Mouse (Mus musculus) Patski (cell line): ENCODE data around the gene Rara. TPM values are rescaled to one million over a fixed set of nuclear protein-coding genes. Genes with fewer than 3 reads are reported as not detected.
"Not testable (repeated sequence)": the region's sequence is repeated elsewhere in the genome, so short reads cannot be mapped to it uniquely, and the experiment has no call there.

ENCODE experiments used
- ATAC-seq: fragments of 100-300 bp; one replicate; pipeline ENCODE4 v1.8.0; 2021
- CTCF ChIA-PET: fragments of 350-600 bp; sonication (Branson Sonifier 250); formaldehyde crosslinking; loops from one replicate; lab custom pipeline; 2022; ENCODE audit warnings: inconsistent platforms; lab: Charles Lee
- POLR2A ChIA-PET: fragments of 350-600 bp; sonication (Branson Sonifier 250); formaldehyde crosslinking; loops from one replicate; lab custom pipeline; 2022; ENCODE audit warnings: antibody characterized with exemption, inconsistent platforms; lab: Charles Lee
- DNase-seq: peaks from one replicate; pipeline ENCODE4 v3.0.0-alpha.2; 2011; ENCODE audit warnings: low read depth, low spot score
- H3K27me3 ChIP-seq: fragments of 371-371 bp; one replicate; pipeline ENCODE4 v1.5.1; 2021
- CTCF ChIP-seq: fragments of 100-300 bp; IDR thresholded peaks from one replicate; pipeline ENCODE4 v1.5.1; 2021
- in situ Hi-C: fragments of 300-500 bp; cut with MboI; formaldehyde crosslinking; loops from 3 replicates; pipeline ENCODE4 v1.11.1; 2018; ENCODE audit warnings: low pct_unique_long_range_greater_than_20kb, mixed read lengths
- polyA plus RNA-seq: library from polyadenylated mRNA; unstranded; gene quantifications from one replicate; pipeline ENCODE4 v1.2.3, GENCODE M21; 2021

Rara gene
- polyA plus RNA-seq, 1 experiment from 2014 or later, result 31.2 TPM

DNA sequence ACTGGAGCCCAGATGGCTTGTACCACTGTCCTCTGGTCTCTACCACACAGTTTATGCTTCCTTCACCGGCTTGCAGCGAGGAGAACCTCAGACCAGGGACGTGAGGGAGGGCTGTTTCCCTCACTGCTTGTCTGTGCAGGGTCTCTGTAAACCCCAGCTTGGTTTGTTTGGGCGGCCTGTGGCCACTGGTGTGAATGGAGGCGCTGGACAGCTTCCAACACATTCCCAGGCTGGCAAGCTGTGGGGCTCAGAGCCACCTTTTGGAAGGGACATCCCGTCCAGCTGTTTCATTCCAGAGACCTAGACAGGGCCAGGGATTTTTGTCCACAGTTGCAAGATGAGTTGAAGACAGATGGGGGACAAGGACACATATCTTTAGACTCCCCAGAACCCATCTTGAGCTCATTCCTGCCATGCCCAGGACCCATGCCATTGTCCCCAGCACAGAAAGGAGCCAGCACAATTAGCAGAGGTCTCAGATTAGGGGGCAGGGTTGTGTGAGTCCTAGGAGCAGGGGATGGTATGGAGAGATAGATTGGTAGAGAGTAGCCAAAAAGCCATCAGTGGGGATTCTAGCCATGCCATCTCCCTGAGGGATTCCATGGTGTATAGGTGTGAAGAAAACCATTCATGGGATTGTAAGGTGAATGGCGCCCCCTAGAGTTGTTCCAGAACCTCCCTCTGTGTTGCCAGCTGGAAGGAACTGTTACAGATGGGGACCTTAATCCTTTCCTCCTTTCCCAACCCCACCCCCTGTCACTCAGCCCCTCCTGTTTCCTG lies 4.1 kb downstream of the Rara start:
- POLR2A ChIA-PET, result interaction anchor here (0.5 to 1.1 kb wide), 2 partner anchors 21 to 67 kb away, joined by 4 to 5 read pairs; no protein-coding TSS in a partner anchor
- DNase-seq (no peak), ATAC-seq (no peak)
- H3K27me3 ChIP-seq, result no peaks in the 10 kb centered on the region
- in situ Hi-C loops, result loop anchor here (10.0 kb wide), 1 partner anchor 227 kb away; the partner anchor contains the start of gene Csf3
- TF ChIP-seq CTCF, result no peak
- CTCF ChIA-PET, result interaction anchor here (0.8 to 2.2 kb wide), 8 partner anchors 9 to 103 kb away, joined by 3 to 10 read pairs (median 3); partner anchors contain the start of gene Cdc6

DNA sequence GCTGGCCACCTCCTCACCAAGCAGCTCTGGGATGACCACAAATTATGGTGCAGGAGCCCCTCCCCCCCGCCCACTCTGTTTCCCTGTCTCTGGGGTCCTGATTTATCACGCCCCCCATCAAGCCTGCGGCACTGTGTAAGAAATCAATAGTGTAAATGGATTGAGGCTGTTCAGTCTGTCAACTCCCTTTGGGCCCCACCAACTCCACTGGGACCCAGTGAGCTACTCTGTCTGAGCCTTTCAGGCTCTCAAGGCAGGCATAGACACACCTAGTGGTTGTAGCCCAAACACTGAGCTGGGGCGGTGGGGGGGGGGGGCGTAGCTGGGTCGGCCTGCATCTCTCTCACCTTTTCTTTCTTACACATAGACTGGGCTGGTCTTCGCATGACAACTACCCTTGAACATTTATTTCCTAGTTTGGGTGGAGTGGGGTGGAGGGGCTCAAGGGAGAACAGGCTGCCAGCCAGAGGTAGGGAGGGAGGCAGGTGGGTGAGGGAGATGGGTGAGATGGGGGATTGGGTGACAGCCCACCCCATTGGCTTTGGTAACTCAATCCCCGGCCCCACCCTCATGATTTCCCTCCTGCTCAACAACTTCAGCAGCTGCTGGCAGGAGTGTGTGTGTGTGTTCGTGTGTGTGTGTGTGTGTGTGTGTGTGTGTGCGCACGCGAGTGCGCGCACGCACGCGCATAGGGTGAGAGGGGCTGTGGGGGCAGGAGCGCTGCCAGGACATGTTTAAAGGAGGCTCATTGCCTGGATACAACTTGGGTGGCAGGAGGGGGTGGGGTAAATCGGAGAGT lies 4.9 kb downstream of the Rara start:
- ChIA-PET POLR2A (interaction anchor here (1.0 to 1.1 kb wide), 2 partner anchors 20 to 21 kb away, joined by 4 read pairs; no protein-coding TSS in a partner anchor), CTCF (interaction anchor here (1.0 to 2.2 kb wide), 11 partner anchors 10 to 59 kb away, joined by 3 to 10 read pairs (median 4); partner anchors contain the start of gene Cdc6)
- no peak for ATAC-seq
- no peak for TF ChIP-seq CTCF
- in situ Hi-C loops, result loop anchor here (10.0 kb wide), 1 partner anchor 228 kb away; the partner anchor contains the start of gene Csf3
- no peaks in the 10 kb centered on the region for H3K27me3 ChIP-seq
- DNase-seq, result no peak

DNA sequence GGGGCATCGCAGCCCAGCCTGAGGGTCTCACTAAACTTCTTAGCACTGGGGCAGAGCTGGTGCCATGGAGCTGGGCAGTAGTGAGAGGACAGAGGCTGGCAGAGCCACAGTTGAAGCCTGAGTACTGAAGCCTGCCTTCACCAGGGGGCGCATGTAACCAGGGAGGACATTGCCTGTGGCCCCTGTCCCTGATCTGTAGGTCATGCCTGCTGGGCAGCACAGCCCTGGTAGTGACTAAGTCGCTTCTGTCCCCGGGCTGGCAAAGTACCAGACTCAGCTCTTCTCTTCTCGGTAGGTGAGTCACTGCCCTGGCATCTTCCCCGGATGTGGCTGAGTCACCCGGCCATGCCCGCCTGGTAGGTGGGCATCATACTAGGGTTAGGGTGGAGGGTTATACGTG lies 5.5 kb downstream of the Rara start:
- in situ Hi-C loops, result loop anchor here (10.0 kb wide), 1 partner anchor 228 kb away; the partner anchor contains the start of gene Csf3
- ATAC-seq (peak; percentile 46), DNase-seq (no peak)
- no peak for TF ChIP-seq CTCF
- CTCF ChIA-PET, result interaction anchor here (1.0 to 2.2 kb wide), 7 partner anchors 10 to 43 kb away, joined by 3 to 10 read pairs (median 5); no protein-coding TSS in a partner anchor
- no peaks in the 10 kb centered on the region for H3K27me3 ChIP-seq
- POLR2A ChIA-PET, result interaction anchor here (0.9 to 1.0 kb wide), 2 partner anchors 21 to 39 kb away, joined by 3 to 4 read pairs; no protein-coding TSS in a partner anchor

DNA sequence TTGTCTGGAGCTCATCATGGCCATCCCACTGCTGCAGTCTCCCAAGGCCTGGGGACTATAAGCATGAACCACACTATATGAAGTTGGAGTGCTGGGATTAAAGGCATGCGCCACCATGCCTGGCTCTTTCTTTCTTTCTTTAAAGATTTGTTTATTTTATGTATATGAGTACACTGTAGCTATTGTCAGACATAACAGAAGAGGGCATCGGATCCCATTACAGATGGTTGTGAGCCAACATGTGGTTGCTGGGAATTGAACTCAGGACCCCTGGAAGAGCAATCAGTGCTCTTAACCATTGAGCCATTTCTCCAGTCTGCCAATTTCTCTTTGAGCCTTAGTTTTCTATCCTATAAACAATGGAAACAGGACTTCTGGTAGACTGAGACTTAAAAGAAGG lies 6.2 kb downstream of the Rara start:
- DNase-seq, ATAC-seq, H3K27me3 ChIP-seq: not testable (repeated sequence)
- in situ Hi-C loops, result loop anchor here (10.0 kb wide), 1 partner anchor 229 kb away; the partner anchor contains the start of gene Csf3
- POLR2A ChIA-PET, result interaction anchor here (0.9 kb wide), 1 partner anchor 38 kb away, joined by 3 read pairs; no protein-coding TSS in a partner anchor
- CTCF ChIA-PET, result interaction anchor here (1.4 to 2.2 kb wide), 5 partner anchors 12 to 42 kb away, joined by 4 to 10 read pairs (median 6); no protein-coding TSS in a partner anchor

DNA sequence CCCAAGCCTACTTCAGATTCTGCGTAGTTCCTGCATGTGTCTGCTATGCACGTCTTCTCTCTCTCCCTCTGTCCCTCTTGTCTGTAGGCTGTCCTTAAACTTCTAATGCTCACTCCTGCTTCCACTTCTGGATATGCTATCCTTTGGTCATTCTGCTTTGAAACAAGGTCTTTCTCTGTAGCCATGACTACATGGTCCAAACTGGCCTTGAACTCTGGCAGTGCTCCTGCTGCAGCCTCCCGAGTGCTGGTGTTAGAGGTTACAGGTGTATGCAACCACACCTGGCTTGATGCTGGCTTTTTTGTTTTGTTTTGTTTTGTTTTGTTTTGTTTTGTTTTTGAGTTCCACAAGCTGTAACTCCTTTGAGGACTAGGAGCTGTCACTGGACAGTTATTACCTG lies 6.7 kb downstream of the Rara start:
- in situ Hi-C loops, result loop anchor here (10.0 kb wide), 1 partner anchor 230 kb away; the partner anchor contains the start of gene Csf3
- ChIA-PET POLR2A (no interaction called here), CTCF (interaction anchor here (2.0 kb wide), 1 partner anchor 20 kb away, joined by 6 read pairs; no protein-coding TSS in a partner anchor)
- ATAC-seq (no peak), DNase-seq (no peak)
- no peak for TF ChIP-seq CTCF
- no peaks in the 10 kb centered on the region for H3K27me3 ChIP-seq

DNA sequence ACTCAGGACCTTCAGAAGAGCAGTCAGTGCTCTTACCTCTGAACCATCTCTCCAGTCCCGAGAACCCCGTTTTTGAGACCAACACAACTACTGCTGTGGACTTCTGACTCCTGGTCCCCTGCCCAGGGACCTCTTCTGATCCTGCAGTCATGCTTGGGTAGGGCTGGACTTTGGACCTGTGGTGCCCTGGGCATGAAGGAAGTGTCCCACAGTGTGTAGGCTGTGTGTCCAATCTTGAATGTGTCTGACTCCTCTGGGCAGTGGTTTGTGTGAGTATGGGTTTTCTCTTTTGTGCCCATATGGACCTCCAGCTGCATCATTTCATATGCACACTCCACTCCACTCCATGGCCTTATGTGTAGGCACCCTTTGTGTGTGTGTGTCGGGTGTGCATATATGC lies 7.5 kb downstream of the Rara start:
- DNase-seq (no peak), ATAC-seq (no peak)
- in situ Hi-C loops, result loop anchor here (5.0 to 10.0 kb wide), 2 partner anchors 37 to 230 kb away; partner anchors contain the start of gene Csf3
- CTCF ChIA-PET, result no interaction called here
- POLR2A ChIA-PET, result no interaction called here
- H3K27me3 ChIP-seq, result no peaks in the 10 kb centered on the region
- no peak for TF ChIP-seq CTCF

DNA sequence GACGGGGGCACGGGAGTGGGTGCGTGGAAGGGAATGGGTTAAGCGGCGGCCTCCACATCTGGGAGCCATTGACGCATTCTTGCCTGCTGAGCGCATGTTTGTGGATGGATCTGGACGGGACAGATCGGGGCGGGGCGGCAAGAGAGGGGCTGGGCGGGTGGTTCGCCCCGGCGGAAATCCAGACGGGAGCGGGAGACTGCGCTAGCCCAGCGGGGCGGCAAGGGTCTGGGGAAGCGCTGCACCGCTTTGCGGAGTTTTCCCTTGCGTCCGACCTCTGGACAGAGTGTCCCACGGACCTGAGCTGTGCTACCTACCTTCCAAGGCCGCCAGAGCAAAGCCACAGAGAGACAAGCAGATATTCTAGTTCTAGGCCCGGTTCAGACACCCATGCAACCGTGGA lies 8.6 kb downstream of the Rara start:
- ChIA-PET POLR2A (no interaction called here), CTCF (interaction anchor here (1.2 to 2.0 kb wide), 2 partner anchors 10 to 28 kb away, joined by 4 to 6 read pairs; no protein-coding TSS in a partner anchor)
- DNase-seq, result no peak
- no peak for TF ChIP-seq CTCF
- peak; percentile 22 for ATAC-seq
- in situ Hi-C loops, result loop anchor here (5.0 to 10.0 kb wide), 2 partner anchors 36 to 231 kb away; partner anchors contain the start of gene Csf3
- no peaks in the 10 kb centered on the region for H3K27me3 ChIP-seq

DNA sequence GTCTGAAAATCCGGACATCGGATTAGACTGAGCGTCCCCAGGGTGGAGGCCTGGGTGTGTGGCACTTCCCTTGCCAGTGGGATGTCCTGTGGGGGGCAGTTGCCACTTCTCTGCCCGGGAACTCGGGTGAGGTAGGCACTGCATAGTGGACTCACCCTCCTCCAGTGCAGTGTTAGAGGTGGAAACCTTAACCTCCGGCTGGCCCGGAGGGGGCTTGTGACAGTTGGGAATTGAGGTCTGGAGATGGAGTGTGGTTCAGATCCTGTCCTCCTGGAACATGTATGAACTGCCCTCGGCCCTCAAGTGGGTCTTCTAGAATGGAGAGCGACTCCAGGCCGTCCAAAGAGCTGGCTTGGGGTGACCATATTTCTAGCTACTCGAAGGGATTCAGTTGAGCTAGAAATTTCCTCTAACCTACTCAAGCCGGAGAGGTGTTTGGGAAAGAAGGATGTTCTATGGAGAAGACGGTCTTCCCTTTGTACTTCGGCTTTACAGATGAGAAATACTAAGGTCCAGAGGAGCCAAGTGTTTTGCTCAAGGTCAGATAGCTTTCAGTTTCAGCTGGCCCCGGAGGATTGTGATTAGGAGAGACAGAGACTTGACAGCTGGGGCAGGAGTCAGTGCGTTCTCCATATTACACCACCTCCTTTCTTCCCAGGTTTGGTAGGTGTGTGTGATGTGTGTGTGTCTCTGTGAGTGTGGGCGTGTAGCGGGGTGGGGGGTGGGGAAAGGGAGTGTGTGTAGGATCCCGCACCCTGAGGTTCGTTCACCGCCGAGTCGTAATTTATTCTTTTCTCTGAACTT lies 9.2 kb downstream of the Rara start:
- H3K27me3 ChIP-seq, result no peaks in the 10 kb centered on the region
- no peak for ATAC-seq
- no peak for TF ChIP-seq CTCF
- DNase-seq, result no peak
- POLR2A ChIA-PET, result interaction anchor here (0.6 to 1.3 kb wide), 4 partner anchors 8 to 27 kb away, joined by 3 to 10 read pairs (median 4); no protein-coding TSS in a partner anchor
- CTCF ChIA-PET, result interaction anchor here (0.8 to 2.0 kb wide), 3 partner anchors 11 to 27 kb away, joined by 3 to 6 read pairs (median 4); no protein-coding TSS in a partner anchor
- in situ Hi-C loops, result loop anchor here (5.0 to 10.0 kb wide), 2 partner anchors 35 to 232 kb away; partner anchors contain the start of gene Csf3
